Mouse (Mus musculus) bone marrow, adult 2 months (tissue): ENCODE measurements around the gene Ndufa4l2.

Experiments
- CTCF ChIP-seq: fragments of 200-500 bp; IDR thresholded peaks from 2 replicates; pipeline ENCODE4 v1.5.1; 2011; ENCODE audit warnings: low read length, control low read depth; ENCODE audit not compliant: control insufficient read depth, insufficient read depth
- POLR2A ChIP-seq: fragments of 200-500 bp; IDR thresholded peaks from 2 replicates; pipeline ENCODE4 v1.6.1; 2011; ENCODE audit warnings: low read depth, mild to moderate bottlenecking, control low read depth, low read length, borderline replicate concordance; ENCODE audit not compliant: control insufficient read depth

- TF ChIP-seq CTCF (no peak), POLR2A (no peak)
Measured at GRCm38 (mm10) chr10:127485235-127485634, 29.5 kb upstream of the Ndufa4l2 start.
